Mouse (Mus musculus) adrenal gland, adult 10 weeks (tissue): Measurements from ENCODE around the gene Popdc3. TPM values are rescaled to one million over a fixed set of nuclear protein-coding genes. Genes with fewer than 3 reads are reported as not detected.

ENCODE experiments used
- polyA plus RNA-seq: library from polyadenylated mRNA; stranded (reverse); fragments of 350-450 nt; fragmentation: Illumina TruSeq; extraction: RNeasy Lipid Tissue Mini Kit (QIAGEN cat#74804); gene quantifications from one replicate; pipeline ENCODE4 v1.2.3, GENCODE M21; 2014; ENCODE audit warnings: low read depth, low replicate concordance

Gene Popdc3
- 0.82 TPM for polyA plus RNA-seq

GRCm38 (mm10) chr10:45177798-45178197, at the start of gene Popdc3:
Gene Popdc3 (plus strand): TSS chr10:45178098.

GRCm38 (mm10) chr10:45335434-45336422, 157.8 kb downstream of the Popdc3 start, which contains the start of gene Bves:
Gene Bves (plus strand): TSS chr10:45335772.

Other genes starting within 250 kb of the Popdc3 start
- gene Prep, start 110.9 kb upstream of the Popdc3 start, polyA plus RNA-seq, result 16.6 TPM
- gene Bves, start 157.7 kb downstream of the Popdc3 start, polyA plus RNA-seq, result 1.1 TPM